Mouse (Mus musculus): ENCODE data around the gene Sprr2k.
"Not testable (repeated sequence)": the region's sequence is repeated elsewhere in the genome, so short reads cannot be mapped to it uniquely, and the experiment has no call there.

The Sprr2k gene

DNA sequence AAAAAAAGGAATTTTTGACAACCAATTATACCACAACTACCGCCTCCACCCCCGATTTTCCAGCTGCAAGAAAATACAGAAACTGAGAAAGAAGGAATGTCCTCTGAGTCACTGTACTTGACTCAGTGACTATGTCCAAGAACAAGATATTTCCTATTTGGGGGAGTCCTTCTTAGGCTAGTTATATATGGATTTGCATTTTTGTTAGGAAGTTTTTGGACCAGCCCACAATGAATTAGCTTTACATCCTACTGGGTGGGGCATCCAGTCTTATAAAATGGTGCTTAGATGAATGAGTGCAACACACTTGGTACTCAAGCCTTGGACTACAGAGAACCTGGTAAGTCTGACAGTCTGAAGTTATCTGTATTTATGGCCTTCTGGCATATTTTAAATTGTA is at the start of gene Sprr2k:
TSS of gene Sprr2k (plus strand) at position 301 of the 400 bp plus-strand sequence.
- DNase-seq = no peak

DNA sequence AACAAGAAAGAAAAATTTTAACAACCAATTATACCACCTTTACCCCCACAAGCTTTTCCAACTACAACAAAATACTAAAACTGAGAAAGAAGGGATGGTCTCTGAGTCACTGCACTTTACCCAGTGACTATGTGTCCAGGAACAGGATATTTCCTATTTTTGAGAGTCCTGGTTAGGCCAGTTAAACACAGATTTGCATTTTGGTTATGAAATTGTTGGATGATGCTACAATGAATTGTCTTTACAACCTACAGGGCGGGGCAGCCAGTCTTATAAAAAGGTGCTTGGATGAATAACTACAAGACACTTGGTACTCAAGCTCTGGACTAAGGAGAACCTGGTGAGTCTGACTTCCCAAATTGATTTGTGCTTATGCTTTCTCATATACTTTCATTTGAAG is 47.0 kb upstream of the Sprr2k start, which contains the start of gene Sprr2h:
TSS of gene Sprr2h (plus strand) at position 301 of the 400 bp plus-strand sequence.
- DNase-seq = no peak

DNA sequence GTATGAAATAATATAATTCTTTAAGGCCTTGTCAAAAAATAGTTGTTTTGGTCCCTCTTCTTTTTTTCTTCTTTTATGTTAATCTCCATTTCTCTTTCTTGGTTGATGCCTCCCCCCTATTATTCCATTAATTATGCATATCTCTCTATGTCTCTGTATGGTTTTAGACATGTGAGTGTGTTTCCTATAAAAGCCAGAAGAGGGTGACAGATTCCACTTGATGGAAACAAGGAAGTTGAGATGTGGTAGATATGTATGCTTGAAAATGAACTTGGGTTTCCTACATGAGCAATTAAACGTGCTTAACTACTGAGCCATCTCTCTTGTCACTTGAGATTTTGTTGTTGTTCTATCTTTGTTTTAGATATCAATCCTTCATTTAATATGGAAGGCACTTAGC is 38.1 kb upstream of the Sprr2k start:
- no peak for DNase-seq

DNA sequence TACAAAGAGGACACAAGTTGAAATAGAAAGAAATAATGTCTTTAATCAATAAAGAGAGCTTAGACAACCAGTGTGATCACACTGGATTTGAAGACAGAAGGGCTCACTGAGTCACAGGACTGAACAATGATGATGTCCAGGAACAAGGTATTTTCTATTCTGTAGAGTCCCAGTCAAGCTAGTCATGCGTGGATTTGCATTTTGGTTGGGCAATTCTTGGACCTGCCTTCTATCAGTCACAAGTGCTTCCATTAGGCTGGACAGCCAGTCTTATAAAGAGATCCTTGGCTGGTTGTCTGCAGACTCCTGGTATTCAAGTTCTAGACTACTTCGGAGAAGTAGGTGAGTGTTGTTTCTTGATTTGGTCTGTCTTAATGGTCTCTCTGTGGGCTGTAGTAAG is 24.7 kb upstream of the Sprr2k start, which contains the start of gene Sprr2i:
TSS of gene Sprr2i (plus strand) at position 301 of the 400 bp plus-strand sequence.
- no peak for DNase-seq

DNA sequence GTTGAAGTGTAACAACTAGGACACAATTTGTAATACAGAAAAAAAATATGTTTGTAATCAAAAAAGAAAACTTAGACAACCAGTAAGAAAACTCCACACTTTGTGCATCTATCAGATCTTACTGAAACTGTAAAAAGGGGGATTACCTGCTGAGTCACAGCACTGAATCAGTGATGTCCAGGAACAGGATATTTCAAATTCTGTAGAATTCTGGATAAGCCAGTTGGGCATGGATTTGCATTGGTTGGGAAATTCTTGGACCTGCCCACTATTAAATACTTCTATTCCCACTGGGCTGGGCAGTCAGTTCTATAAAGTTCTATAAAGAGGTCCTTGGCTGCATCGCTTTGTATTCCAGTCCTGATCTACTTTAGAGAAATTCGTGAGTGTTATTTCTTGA is 14.6 kb upstream of the Sprr2k start, which contains the start of gene Sprr2j-ps:
TSS of gene Sprr2j-ps (plus strand) at position 301 of the 400 bp plus-strand sequence.
- DNase-seq = no peak

DNA sequence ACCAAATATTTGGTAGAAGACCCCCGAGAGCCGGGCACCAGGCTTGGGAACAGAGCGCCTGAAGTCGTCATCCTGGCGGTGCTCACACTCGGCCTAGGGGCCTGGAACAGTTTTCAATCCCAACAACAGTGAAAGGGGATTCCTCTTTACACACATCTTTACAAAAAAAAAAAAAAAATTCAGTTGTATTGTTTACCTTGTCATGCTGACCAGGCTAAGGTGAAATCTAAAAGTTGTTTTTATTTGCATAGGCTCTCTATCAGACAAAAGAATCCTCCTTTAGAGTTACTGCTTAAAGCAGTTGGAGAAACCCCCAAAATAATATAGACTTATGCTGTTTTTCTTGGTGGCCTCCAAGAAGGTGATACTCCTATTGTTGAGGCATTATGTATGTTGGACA is 3.1 kb upstream of the Sprr2k start, which contains the start of gene Gm9774:
TSS of gene Gm9774 (minus strand) at position 101 of the 400 bp plus-strand sequence.
- DNase-seq = no peak

GRCm38 (mm10) chr3:92438689-92439088 is 6.3 kb downstream of the Sprr2k start, which contains the start of gene Sprr1b:
Sprr1b (minus strand) TSS chr3:92438789.
- DNase-seq = no peak

- no peak for DNase-seq
Observed at GRCm38 (mm10) chr3:92440177-92440576, 7.8 kb downstream of the Sprr2k start.

DNA sequence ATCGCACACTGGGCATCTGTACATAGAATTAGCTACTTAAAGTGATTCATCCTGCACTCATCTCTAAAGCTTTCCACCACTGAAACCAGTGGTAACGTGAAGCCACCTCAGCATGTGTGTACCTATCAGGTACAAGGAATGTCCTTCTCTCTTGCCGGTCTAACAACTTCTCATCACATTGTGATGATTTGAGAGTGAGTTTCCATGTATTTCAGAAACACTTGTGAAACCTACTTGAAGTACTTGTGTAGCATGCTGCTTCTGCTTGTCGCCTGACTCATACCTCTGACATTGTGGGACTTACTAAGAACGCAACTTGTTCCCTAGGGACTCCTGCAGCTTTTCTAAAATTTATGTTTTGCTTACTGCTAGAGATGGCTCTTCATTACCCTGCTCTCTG is 22.8 kb downstream of the Sprr2k start:
- no peak for DNase-seq

GRCm38 (mm10) chr3:92458620-92459019 is 26.2 kb downstream of the Sprr2k start, which contains the start of gene Sprr3:
Sprr3 (minus strand) TSS chr3:92458720.
- DNase-seq = no peak

GRCm38 (mm10) chr3:92466576-92466975 is 34.2 kb downstream of the Sprr2k start:
- no peak for DNase-seq

GRCm38 (mm10) chr3:92467424-92467823 is 35.0 kb downstream of the Sprr2k start:
- no peak for DNase-seq

- no peak for DNase-seq
Observed at GRCm38 (mm10) chr3:92470111-92470510, 37.7 kb downstream of the Sprr2k start.

DNA sequence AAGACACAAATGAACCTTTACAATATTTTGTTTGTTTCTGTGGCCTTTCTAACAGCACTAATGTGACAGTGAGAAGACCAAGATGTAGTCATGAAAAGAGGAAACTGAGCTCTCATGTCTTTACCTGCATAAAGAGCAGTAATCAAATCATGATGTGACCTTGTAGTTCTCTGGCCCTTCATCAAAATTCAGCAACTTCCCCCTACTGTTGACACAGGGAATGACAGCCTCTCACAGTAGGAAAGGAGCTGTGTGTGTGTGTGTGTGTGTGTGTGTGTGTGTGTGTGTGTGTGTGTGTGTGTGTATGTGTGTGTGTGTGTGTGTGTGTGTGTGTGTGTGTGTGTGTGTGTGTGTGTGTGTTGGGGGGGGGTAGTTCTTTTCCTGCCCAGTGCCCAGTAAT is 48.9 kb downstream of the Sprr2k start:
- DNase-seq = not testable (repeated sequence)
